Mouse (Mus musculus) lung, embryonic 15.5 days (tissue): ENCODE measurements around the gene Gm45717. TPM values are rescaled to one million over a fixed set of nuclear protein-coding genes. Genes with fewer than 3 reads are reported as not detected.

Experiments
- polyA plus RNA-seq: library from polyadenylated mRNA; unstranded; fragments of >200 nt; fragmentation: Nextera tagmentation; extraction: Ambion mirVana; gene quantifications from 2 replicates; pipeline ENCODE4 v1.2.1, GENCODE M21; 2015

The Gm45717 gene
- polyA plus RNA-seq, 1 experiment from 2014 or later, result not detected

Other genes starting within 250 kb of the Gm45717 start
- gene Cyp2e1, start 192.2 kb downstream of the Gm45717 start, polyA plus RNA-seq, result 0.10 and 0.19 TPM in 2 replicates
- 0.14 TPM in 1 of 2 replicates, not detected in the other for gene Syce1, start 168.1 kb downstream of the Gm45717 start, polyA plus RNA-seq
- gene Zfp941, start 133.8 kb downstream of the Gm45717 start, polyA plus RNA-seq, result 0.52 and 0.59 TPM in 2 replicates
- 4.4 and 5.1 TPM in 2 replicates for gene Urah, start 120.9 kb downstream of the Gm45717 start, polyA plus RNA-seq
- not detected in 2 replicates for gene Scgb1c1, start 110.4 kb downstream of the Gm45717 start, polyA plus RNA-seq
- not detected in 2 replicates for gene Odf3, start 108.1 kb downstream of the Gm45717 start, polyA plus RNA-seq
- not detected in 2 replicates for gene Gm45785, start 99.6 kb downstream of the Gm45717 start, polyA plus RNA-seq
- gene Ric8a, start 99.0 kb downstream of the Gm45717 start, polyA plus RNA-seq, result 58.2 and 58.8 TPM in 2 replicates
- 35.1 and 41.0 TPM in 2 replicates for gene Bet1l, start 98.4 kb downstream of the Gm45717 start, polyA plus RNA-seq
- gene Psmd13, start 74.0 kb downstream of the Gm45717 start, polyA plus RNA-seq, result 243 and 252 TPM in 2 replicates
- gene Sirt3, start 73.6 kb downstream of the Gm45717 start, polyA plus RNA-seq, result 22.8 and 22.9 TPM in 2 replicates
- gene Cox8b, start 55.5 kb downstream of the Gm45717 start, polyA plus RNA-seq, result 6.2 and 8.5 TPM in 2 replicates
- 0.26 and 0.72 TPM in 2 replicates for gene Nlrp6, start 35.0 kb downstream of the Gm45717 start, polyA plus RNA-seq
- 18.7 and 21.0 TPM in 2 replicates for gene Pgghg, start 14.5 kb downstream of the Gm45717 start, polyA plus RNA-seq
- gene Ifitm5, start 5.6 kb downstream of the Gm45717 start, polyA plus RNA-seq, result 2.8 and 4.0 TPM in 2 replicates
- gene Ifitm2, start 50 bp upstream of the Gm45717 start, polyA plus RNA-seq, result 925 and 963 TPM in 2 replicates
- 47.1 and 54.5 TPM in 2 replicates for gene Ifitm1, start 11.3 kb upstream of the Gm45717 start, polyA plus RNA-seq
- gene Ifitm3, start 54.8 kb upstream of the Gm45717 start, polyA plus RNA-seq, result 238 and 246 TPM in 2 replicates
- gene Ifitm6, start 62.0 kb upstream of the Gm45717 start, polyA plus RNA-seq, result 1.4 and 1.6 TPM in 2 replicates
- not detected in 2 replicates for gene Gm17387, start 73.2 kb upstream of the Gm45717 start, polyA plus RNA-seq
- 5.3 and 5.8 TPM in 2 replicates for gene B4galnt4, start 105.2 kb upstream of the Gm45717 start, polyA plus RNA-seq
- gene Pkp3, start 122.3 kb upstream of the Gm45717 start, polyA plus RNA-seq, result 14.6 and 15.2 TPM in 2 replicates
- gene Sigirr, start 144.6 kb upstream of the Gm45717 start, polyA plus RNA-seq, result 12.8 and 15.1 TPM in 2 replicates
- gene Ano9, start 161.9 kb upstream of the Gm45717 start, polyA plus RNA-seq, result 6.4 and 6.5 TPM in 2 replicates
- gene Ptdss2, start 166.4 kb upstream of the Gm45717 start, polyA plus RNA-seq, result 70.1 and 70.6 TPM in 2 replicates
- 143 and 152 TPM in 2 replicates for gene Rnh1, start 216.9 kb upstream of the Gm45717 start, polyA plus RNA-seq
- gene Hras, start 238.1 kb upstream of the Gm45717 start, polyA plus RNA-seq, result 99.9 and 102 TPM in 2 replicates
- 5.8 and 6.9 TPM in 2 replicates for gene Lrrc56, start 238.2 kb upstream of the Gm45717 start, polyA plus RNA-seq